Mouse (Mus musculus) cerebellum, postnatal 36 days (tissue): Measurements from ENCODE around the gene Blvrb.
A peak's percentile ranks its signal among the peaks of the same experiment; 100 is the strongest.
"Not testable (repeated sequence)": the region's sequence is repeated elsewhere in the genome, so short reads cannot be mapped to it uniquely, and the experiment has no call there.

Source experiments
- DNase-seq, 2 experiments: peaks; one replicate each; pipeline ENCODE4 v3.0.0; 2021 to 2022; ENCODE audit warnings: mixed read lengths in 2 of 2

Gene Blvrb

GRCm38 (mm10) chr7:27483860-27484259, 36.1 kb downstream of the Blvrb start:
- DNase-seq = no peak

- no peak for DNase-seq
Observed at GRCm38 (mm10) chr7:27486102-27486769, 38.5 kb downstream of the Blvrb start.

GRCm38 (mm10) chr7:27486770-27487697, 39.3 kb downstream of the Blvrb start, which contains the start of gene Sertad1:
Gene Sertad1 (plus strand): TSS chr7:27486910.
- DNase-seq = peak; percentile 100

GRCm38 (mm10) chr7:27487740-27488268, 40.0 kb downstream of the Blvrb start:
- DNase-seq = peak; percentile 60 to 69

- peak in 1 of 2 experiments; percentile 30 for DNase-seq
Observed at GRCm38 (mm10) chr7:27489270-27489869, 41.6 kb downstream of the Blvrb start.

- no peak for DNase-seq
Observed at GRCm38 (mm10) chr7:27490227-27490542, 42.4 kb downstream of the Blvrb start.

- peak; percentile 89 to 95 for DNase-seq
Observed at GRCm38 (mm10) chr7:27490543-27491329, 43.0 kb downstream of the Blvrb start.

- no peak for DNase-seq
Observed at GRCm38 (mm10) chr7:27491856-27492255, 44.1 kb downstream of the Blvrb start.

GRCm38 (mm10) chr7:27493022-27493421, 45.2 kb downstream of the Blvrb start:
- DNase-seq = no peak

- no peak for DNase-seq
Observed at GRCm38 (mm10) chr7:27493450-27493849, 45.7 kb downstream of the Blvrb start.

GRCm38 (mm10) chr7:27494659-27495367, 47.0 kb downstream of the Blvrb start:
- DNase-seq = not testable (repeated sequence)

GRCm38 (mm10) chr7:27499036-27499435, 51.3 kb downstream of the Blvrb start, which contains the start of gene Prx:
Gene Prx (plus strand): TSS chr7:27499324.
- no peak for DNase-seq

- no peak for DNase-seq
Observed at GRCm38 (mm10) chr7:27501620-27502019, 53.8 kb downstream of the Blvrb start.

- DNase-seq = no peak
Observed at GRCm38 (mm10) chr7:27506765-27507370, 59.1 kb downstream of the Blvrb start.

- peak; percentile 89 to 93 for DNase-seq
Observed at GRCm38 (mm10) chr7:27507711-27508647, 60.2 kb downstream of the Blvrb start.

- DNase-seq = peak; percentile 47 to 59
Observed at GRCm38 (mm10) chr7:27508648-27509005, 60.8 kb downstream of the Blvrb start.

GRCm38 (mm10) chr7:27510809-27511208, 63.0 kb downstream of the Blvrb start:
- DNase-seq = no peak

GRCm38 (mm10) chr7:27514961-27515360, 67.2 kb downstream of the Blvrb start:
- DNase-seq = no peak
